Comparison of ENCODE assay signal across 14 mouse cellular contexts in the genomic region with DNA sequence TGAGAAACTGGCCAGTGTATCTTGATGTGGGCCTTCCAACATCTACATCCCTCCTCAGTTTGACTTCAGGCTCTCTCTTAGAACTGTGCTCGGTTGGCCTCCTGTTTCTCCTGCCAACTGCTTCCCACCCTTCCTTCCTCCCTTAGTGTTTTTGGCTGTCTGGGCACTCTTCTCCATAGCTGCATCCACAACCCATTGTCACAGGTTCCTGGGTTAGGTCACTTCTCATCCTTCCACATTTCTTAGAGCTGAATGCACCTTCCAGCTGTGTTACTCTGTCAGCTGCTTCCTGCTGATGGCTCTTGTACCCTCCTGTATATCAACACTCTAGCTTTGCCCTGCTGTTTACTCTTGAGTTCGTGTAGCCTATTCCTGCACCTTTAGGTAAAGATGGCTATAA.
DNase-seq lines count a peak whose midpoint lies in the region; ATAC-seq lines count a peak whose summit lies in the region.
"Had no signal": no experiment of that assay in that cellular context is flagged by ENCODE, and none has a peak within 500 bp of the region (broad histone marks: within the 10 kb centered on the region; RNA-seq: fewer than 3 reads in every experiment).

No protein-coding gene starts in this region.

- no peaks in the 10 kb centered on the region for H3K27me3 ChIP-seq in kidney, embryonic 14.5 days (ENCODE audit: control insufficient read depth, insufficient read depth, low read length)
- H3K27me3 ChIP-seq in midbrain, embryonic 10.5 days (ENCODE audit: low read depth, poor library complexity, severe bottlenecking), result no peaks in the 10 kb centered on the region
- H3K27me3 ChIP-seq: hindbrain, embryonic 15.5 days; liver, embryonic 12.5 days; midbrain, embryonic 12.5 days had no signal

- H3K9me3 ChIP-seq in kidney, embryonic 14.5 days (ENCODE audit: control insufficient read depth, low read length), result no peaks in the 10 kb centered on the region
- H3K9me3 ChIP-seq in midbrain, embryonic 10.5 days (replicated peaks), result no peaks in the 10 kb centered on the region
- H3K9me3 ChIP-seq: hindbrain, embryonic 15.5 days; liver, embryonic 12.5 days; midbrain, embryonic 12.5 days had no signal

- no peak overlapping the region for H3K4me3 ChIP-seq in kidney, embryonic 14.5 days (ENCODE audit: low read length)
- no peak overlapping the region for H3K4me3 ChIP-seq in midbrain, embryonic 10.5 days
- H3K4me3 ChIP-seq: hindbrain, embryonic 15.5 days; liver, embryonic 12.5 days; midbrain, embryonic 12.5 days had no signal

- H3K27ac ChIP-seq in kidney, embryonic 14.5 days (ENCODE audit: low read depth, low read length), result no peak overlapping the region
- H3K27ac ChIP-seq in midbrain, embryonic 10.5 days (replicated peaks), result no peak overlapping the region
- H3K27ac ChIP-seq: hindbrain, embryonic 15.5 days; liver, embryonic 12.5 days; midbrain, embryonic 12.5 days had no signal

- H3K4me1 ChIP-seq in kidney, embryonic 14.5 days (ENCODE audit: control insufficient read depth, insufficient read depth, low read length), result no peaks in the 10 kb centered on the region
- H3K4me1 ChIP-seq in midbrain, embryonic 10.5 days, result no peaks in the 10 kb centered on the region
- H3K4me1 ChIP-seq: hindbrain, embryonic 15.5 days; liver, embryonic 12.5 days; midbrain, embryonic 12.5 days had no signal

- WGBS in kidney, embryonic 14.5 days, result 78% methylated on average over 2 of the region's 2 CpGs
- 88% methylated on average over 2 of the region's 2 CpGs for WGBS in midbrain, embryonic 10.5 days

- DNase-seq in adrenal gland, adult 2 months, result peak; percentile 37
- no peak for DNase-seq in adrenal gland, postnatal 4 days (ENCODE audit: low spot score in 2 of 2)
- DNase-seq in kidney, adult 8-10 months, result peak; percentile 26 to 44
- peak; percentile 54 for DNase-seq in kidney, postnatal 14 days
- DNase-seq in lung, postnatal 4 days, result peak; percentile 43 to 59
- no peak for DNase-seq in midbrain, embryonic 10.5 days (ENCODE audit: low spot score)
- DNase-seq in thymus, postnatal 10 days (ENCODE audit: low spot score in 2 of 2), result no peak
- DNase-seq: cerebellum, adult 11-12 months; gastrocnemius, postnatal 36 days had no signal

- no peak for ATAC-seq in kidney, embryonic 14.5 days (ENCODE audit: low FRiP score, low TSS enrichment)
- ATAC-seq: forebrain, embryonic 14.5 days; liver, embryonic 12.5 days had no signal

- H3K9ac ChIP-seq in kidney, embryonic 14.5 days (ENCODE audit: low read depth, low read length), result no peak overlapping the region
- H3K9ac ChIP-seq: hindbrain, embryonic 15.5 days; liver, embryonic 12.5 days; midbrain, embryonic 12.5 days had no signal

- no peaks in the 10 kb centered on the region for H3K36me3 ChIP-seq in kidney, embryonic 14.5 days (ENCODE audit: control insufficient read depth, insufficient read depth, low read length)
- H3K36me3 ChIP-seq in midbrain, embryonic 10.5 days, result no peaks in the 10 kb centered on the region
- H3K36me3 ChIP-seq: hindbrain, embryonic 15.5 days; liver, embryonic 12.5 days; midbrain, embryonic 12.5 days had no signal

- no peak overlapping the region for H3K4me2 ChIP-seq in kidney, embryonic 14.5 days (replicated peaks; ENCODE audit: low read depth, low read length)
- H3K4me2 ChIP-seq: hindbrain, embryonic 15.5 days; liver, embryonic 12.5 days; midbrain, embryonic 12.5 days had no signal

Comparison
In these comparisons a context has a peak if more than half of its experiments do, and no peak if none do; other contexts are left out.
1. DNase-seq: peak in adrenal gland, adult 2 months (single experiment), kidney, adult 8-10 months (2 of 2), kidney, postnatal 14 days (single experiment) and lung, postnatal 4 days (2 of 2); none in adrenal gland, postnatal 4 days (0 of 2), midbrain, embryonic 10.5 days (single experiment) and thymus, postnatal 10 days (0 of 2).